Mouse (Mus musculus): ENCODE data around the gene Stx19. TPM values are rescaled to one million over a fixed set of nuclear protein-coding genes. Genes with fewer than 3 reads are reported as not detected.

Gene Stx19
- polyA plus RNA-seq, 1 experiment from 2014 or later: 2.4 TPM

GRCm38 (mm10) chr16:62857498-62857897 is 43.0 kb downstream of the Stx19 start:
- no peak overlapping the region for H3K4me3 ChIP-seq (ENCODE audit: low read depth, low read length)
- H3K9me3 ChIP-seq (ENCODE audit: low read depth, low read length): no peaks in the 10 kb centered on the region
- no peak overlapping the region for H3K27ac ChIP-seq (ENCODE audit: low read depth)
- no peak overlapping the region for H3K4me2 ChIP-seq
- H3K36me3 ChIP-seq (ENCODE audit: insufficient read depth): no peaks in the 10 kb centered on the region
- no peak overlapping the region for H3K9ac ChIP-seq
- no peaks in the 10 kb centered on the region for H3K4me1 ChIP-seq (ENCODE audit: insufficient read depth)
- no peak for DNase-seq
- no peak for ATAC-seq (ENCODE audit: insufficient read depth)
- 88% methylated on average over 2 of the region's 2 CpGs for WGBS
- H3K27me3 ChIP-seq (ENCODE audit: insufficient read depth, low read length): no peaks in the 10 kb centered on the region
- no peak for TF ChIP-seq CTCF (IDR thresholded peaks at IDR 0.05; ENCODE audit: low read depth)

- Histone ChIP-seq H3K4me2 (no peak overlapping the region), H3K9me3 (ENCODE audit: low read depth, low read length) (no peaks in the 10 kb centered on the region), H3K4me3 (ENCODE audit: low read depth, low read length) (no peak overlapping the region), H3K9ac (no peak overlapping the region), H3K36me3 (ENCODE audit: insufficient read depth) (no peaks in the 10 kb centered on the region), H3K4me1 (ENCODE audit: insufficient read depth) (no peaks in the 10 kb centered on the region), H3K27me3 (ENCODE audit: insufficient read depth, low read length) (no peaks in the 10 kb centered on the region), H3K27ac (ENCODE audit: low read depth) (no peak overlapping the region)
- 92% methylated on average over 1 of the region's 1 CpGs for WGBS
- TF ChIP-seq CTCF (IDR thresholded peaks at IDR 0.05; ENCODE audit: low read depth): peak; percentile 29
- DNase-seq (no peak), ATAC-seq (ENCODE audit: insufficient read depth) (no peak)
Observed at GRCm38 (mm10) chr16:62858018-62858417, 43.5 kb downstream of the Stx19 start.

- no peak for TF ChIP-seq CTCF (IDR thresholded peaks at IDR 0.05; ENCODE audit: low read depth)
- H3K4me3 ChIP-seq (ENCODE audit: low read depth, low read length): no peak overlapping the region
- H3K9ac ChIP-seq: no peak overlapping the region
- WGBS: 72% methylated on average over 1 of the region's 1 CpGs
- ATAC-seq (ENCODE audit: insufficient read depth): no peak
- no peaks in the 10 kb centered on the region for H3K4me1 ChIP-seq (ENCODE audit: insufficient read depth)
- no peaks in the 10 kb centered on the region for H3K9me3 ChIP-seq (ENCODE audit: low read depth, low read length)
- DNase-seq: no peak
- H3K27me3 ChIP-seq (ENCODE audit: insufficient read depth, low read length): no peaks in the 10 kb centered on the region
- no peak overlapping the region for H3K4me2 ChIP-seq
- H3K27ac ChIP-seq (ENCODE audit: low read depth): no peak overlapping the region
- H3K36me3 ChIP-seq (ENCODE audit: insufficient read depth): no peaks in the 10 kb centered on the region
Observed at GRCm38 (mm10) chr16:62860140-62860539, 45.7 kb downstream of the Stx19 start.

- 81% methylated on average over 6 of the region's 6 CpGs for WGBS
- TF ChIP-seq CTCF (IDR thresholded peaks at IDR 0.05; ENCODE audit: low read depth): no peak
- H3K27ac ChIP-seq (ENCODE audit: low read depth): no peak overlapping the region
Observed at GRCm38 (mm10) chr16:62861455-62861854, 47.0 kb downstream of the Stx19 start.

GRCm38 (mm10) chr16:62872688-62873117 is 58.2 kb downstream of the Stx19 start:
- Histone ChIP-seq H3K9ac (no peak overlapping the region), H3K27ac (ENCODE audit: low read depth) (no peak overlapping the region), H3K4me3 (ENCODE audit: low read depth, low read length) (no peak overlapping the region), H3K36me3 (ENCODE audit: insufficient read depth) (no peaks in the 10 kb centered on the region), H3K4me1 (ENCODE audit: insufficient read depth) (no peaks in the 10 kb centered on the region), H3K4me2 (no peak overlapping the region), H3K9me3 (ENCODE audit: low read depth, low read length) (no peaks in the 10 kb centered on the region), H3K27me3 (ENCODE audit: insufficient read depth, low read length) (no peaks in the 10 kb centered on the region)
- ATAC-seq (ENCODE audit: insufficient read depth) (no peak), DNase-seq (no peak)
- TF ChIP-seq CTCF (IDR thresholded peaks at IDR 0.05; ENCODE audit: low read depth): no peak
- 57% methylated on average over 5 of the region's 5 CpGs for WGBS

More at GRCm38 (mm10) chr16:62861455-62861854, 47.0 kb downstream of the Stx19 start:
- H3K9ac ChIP-seq: no peak overlapping the region
- H3K4me3 ChIP-seq (ENCODE audit: low read depth, low read length): no peak overlapping the region
- no peaks in the 10 kb centered on the region for H3K27me3 ChIP-seq (ENCODE audit: insufficient read depth, low read length)
- no peak for ATAC-seq (ENCODE audit: insufficient read depth)
- H3K4me1 ChIP-seq (ENCODE audit: insufficient read depth): no peaks in the 10 kb centered on the region
- H3K36me3 ChIP-seq (ENCODE audit: insufficient read depth): no peaks in the 10 kb centered on the region
- no peaks in the 10 kb centered on the region for H3K9me3 ChIP-seq (ENCODE audit: low read depth, low read length)
- H3K4me2 ChIP-seq: no peak overlapping the region
- no peak for DNase-seq

- Histone ChIP-seq H3K27me3 (ENCODE audit: insufficient read depth, low read length) (no peaks in the 10 kb centered on the region), H3K36me3 (ENCODE audit: insufficient read depth) (no peaks in the 10 kb centered on the region), H3K4me1 (ENCODE audit: insufficient read depth) (no peaks in the 10 kb centered on the region), H3K9me3 (ENCODE audit: low read depth, low read length) (no peaks in the 10 kb centered on the region), H3K27ac (ENCODE audit: low read depth) (no peak overlapping the region), H3K4me2 (no peak overlapping the region), H3K4me3 (ENCODE audit: low read depth, low read length) (no peak overlapping the region), H3K9ac (no peak overlapping the region)
- DNase-seq: no peak
- ATAC-seq (ENCODE audit: insufficient read depth): no peak
- no peak for TF ChIP-seq CTCF (IDR thresholded peaks at IDR 0.05; ENCODE audit: low read depth)
- WGBS: 68% methylated on average over 4 of the region's 4 CpGs
Observed at GRCm38 (mm10) chr16:62873180-62873579, 58.7 kb downstream of the Stx19 start.

Small RNA genes within 50 kb of the gene (microRNA-seq; reads per million reads assigned to microRNA genes)
- not detected for gene Gm25986 (ENCODE audit: borderline number of aligned reads)

Other genes starting within 250 kb of the Stx19 start
- 8.8 and 9.8 TPM in 2 replicates for gene Nsun3, start 27.9 kb upstream of the Stx19 start, polyA plus RNA-seq (2014; fragmentation: Nextera tagmentation; extraction: Ambion mirVana)
- 20.0 and 21.4 TPM in 2 replicates for gene Arl13b, start 32.4 kb downstream of the Stx19 start, polyA plus RNA-seq (2014; fragmentation: Nextera tagmentation; extraction: Ambion mirVana)
- 59.7 and 60.3 TPM in 2 replicates for gene Pros1, start 39.6 kb downstream of the Stx19 start, polyA plus RNA-seq (2014; fragmentation: Nextera tagmentation; extraction: Ambion mirVana)

Data from lung, embryonic 14.5 days (tissue).